Mouse (Mus musculus): ENCODE results near the gene Tbc1d22a.

- TF ChIP-seq CTCF (IDR thresholded peaks at IDR 0.05; ENCODE audit: borderline replicate concordance, control insufficient read depth, extremely low read depth, insufficient read depth, low read length, poor library complexity) = no peak
- TF ChIP-seq POLR2A (IDR thresholded peaks at IDR 0.05; ENCODE audit: control insufficient read depth, extremely low read depth, insufficient read depth, low read length, poor library complexity) = no peak
Measured at GRCm38 (mm10) chr15:86418436-86418835, 204.2 kb downstream of the Tbc1d22a start.

Measured in thymus, adult 2 months (tissue).